Mouse (Mus musculus) limb, embryonic 10.5 days (tissue): ENCODE data around the gene Ube2q2. TPM values are rescaled to one million over a fixed set of nuclear protein-coding genes. Genes with fewer than 3 reads are reported as not detected.
"Not testable (repeated sequence)": the region's sequence is repeated elsewhere in the genome, so short reads cannot be mapped to it uniquely, and the experiment has no call there.

Experiments
- DNase-seq: peaks from one replicate; pipeline ENCODE4 v3.0.0-alpha.2; 2017; ENCODE audit warnings: low spot score
- H3K27ac ChIP-seq: fragments of 300-500 bp; sonication (generic); 2 replicates; pipeline ENCODE4 v1.5.1; 2016; ENCODE audit warnings: mild to moderate bottlenecking
- H3K27me3 ChIP-seq: fragments of 300-500 bp; sonication (generic); 2 replicates; pipeline ENCODE4 v1.6.1; 2016; ENCODE audit warnings: low read depth, mild to moderate bottlenecking; ENCODE audit not compliant: poor library complexity, severe bottlenecking
- H3K36me3 ChIP-seq: fragments of 300-500 bp; sonication (generic); 2 replicates; pipeline ENCODE4 v1.6.1; 2016; ENCODE audit warnings: mild to moderate bottlenecking, moderate library complexity
- H3K4me1 ChIP-seq: fragments of 300-500 bp; sonication (generic); 2 replicates; pipeline ENCODE4 v1.6.1; 2016
- H3K4me3 ChIP-seq: fragments of 300-500 bp; sonication (generic); 2 replicates; pipeline ENCODE4 v1.5.1; 2016; ENCODE audit warnings: mild to moderate bottlenecking, moderate library complexity
- H3K9me3 ChIP-seq: fragments of 300-500 bp; sonication (generic); replicated peaks from 2 replicates; pipeline ENCODE4 v1.6.1; 2016; ENCODE audit warnings: mild to moderate bottlenecking
- WGBS: fragments of 180-500 bp; shearing (Covaris S2); methylation state at CpG from one replicate; pipeline ENCODE4 v1.1.7; 2016; 5-methylcytosine and 5-hydroxymethylcytosine counted together
- polyA plus RNA-seq: library from polyadenylated mRNA; unstranded; fragments of >200 nt; fragmentation: Nextera tagmentation; extraction: Ambion mirVana; gene quantifications from 2 replicates; pipeline ENCODE4 v1.2.1, GENCODE M21; 2016

The Ube2q2 gene
- polyA plus RNA-seq, 1 experiment from 2014 or later: 33.9 TPM

DNA sequence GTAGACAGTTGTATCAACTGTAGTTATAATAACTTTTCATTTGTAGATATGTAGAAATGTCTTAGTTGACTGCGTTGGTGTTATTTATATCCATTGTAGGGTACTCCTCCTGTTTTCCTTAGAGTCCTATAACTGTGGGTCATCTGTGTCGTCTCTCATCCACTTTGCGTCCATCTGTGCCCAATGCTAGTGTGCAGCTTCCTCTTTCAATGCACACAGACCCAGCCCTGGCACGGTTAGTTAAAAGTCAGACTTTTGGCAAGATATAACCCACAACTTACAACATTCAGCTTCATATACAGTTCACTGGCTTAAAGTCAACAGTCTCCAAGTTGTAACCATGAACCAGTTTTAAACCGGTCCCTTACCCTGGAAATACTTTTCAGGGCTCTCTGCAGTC lies 83.5 kb downstream of the Ube2q2 start:
- Histone ChIP-seq H3K4me3 (no peak overlapping the region), H3K9me3 (no peaks in the 10 kb centered on the region; the same call in 1 of the 2 replicates), H3K27ac (no peak overlapping the region), H3K36me3 (no peaks in the 10 kb centered on the region), H3K27me3 (no peaks in the 10 kb centered on the region), H3K4me1 (no peaks in the 10 kb centered on the region)
- WGBS: 90% methylated on average over 5 of the region's 5 CpGs
- no peak for DNase-seq

DNA sequence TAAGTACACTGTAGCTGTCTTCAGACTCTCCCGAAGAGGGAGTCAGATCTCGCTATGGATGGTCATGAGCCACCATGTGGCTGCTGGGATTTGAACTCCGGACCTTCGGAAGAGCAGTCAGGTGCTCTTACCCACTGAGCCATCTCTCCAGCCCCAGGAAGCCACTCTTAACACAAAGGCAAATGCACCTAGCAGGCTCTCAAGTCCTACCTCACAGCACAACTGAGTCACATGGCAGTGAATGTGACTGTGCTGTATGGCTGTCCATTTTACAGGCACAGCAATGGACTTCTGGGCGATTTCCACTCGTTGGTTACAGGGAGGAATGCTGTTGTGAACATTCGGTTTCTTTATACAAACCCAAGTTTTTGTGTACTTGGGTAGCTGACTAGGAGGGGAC lies 83.9 kb downstream of the Ube2q2 start:
- 88% methylated on average over 7 of the region's 7 CpGs for WGBS
- no peaks in the 10 kb centered on the region for H3K27me3 ChIP-seq
- no peaks in the 10 kb centered on the region; the same call in 1 of the 2 replicates for H3K9me3 ChIP-seq
- H3K4me1 ChIP-seq: no peaks in the 10 kb centered on the region
- no peaks in the 10 kb centered on the region for H3K36me3 ChIP-seq
- DNase-seq: no peak
- H3K4me3 ChIP-seq: no peak overlapping the region
- H3K27ac ChIP-seq: no peak overlapping the region

DNA sequence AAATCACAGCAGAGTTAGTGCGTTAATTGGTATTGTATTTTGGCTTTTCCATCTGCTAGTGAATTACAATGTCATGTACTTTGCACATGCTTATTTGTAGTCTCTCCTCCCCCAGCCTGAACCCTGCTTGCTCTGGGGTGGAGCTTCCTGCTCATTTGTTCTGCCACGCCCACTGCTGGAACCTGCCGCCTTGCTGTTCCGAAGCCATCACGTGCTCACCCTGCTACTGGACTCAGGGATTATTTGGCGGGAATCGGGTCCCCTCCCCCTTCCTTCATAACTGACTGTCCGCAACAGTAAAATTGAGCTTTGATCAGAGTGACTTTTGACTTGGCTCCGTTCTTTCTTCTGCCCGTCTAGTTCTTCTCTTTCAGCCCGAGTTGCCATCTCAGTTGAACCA lies 84.4 kb downstream of the Ube2q2 start:
- not testable (repeated sequence) for H3K4me3 ChIP-seq, H3K27me3 ChIP-seq, H3K27ac ChIP-seq, DNase-seq, H3K9me3 ChIP-seq, H3K4me1 ChIP-seq, H3K36me3 ChIP-seq
- 68% methylated on average over 11 of the region's 11 CpGs for WGBS

DNA sequence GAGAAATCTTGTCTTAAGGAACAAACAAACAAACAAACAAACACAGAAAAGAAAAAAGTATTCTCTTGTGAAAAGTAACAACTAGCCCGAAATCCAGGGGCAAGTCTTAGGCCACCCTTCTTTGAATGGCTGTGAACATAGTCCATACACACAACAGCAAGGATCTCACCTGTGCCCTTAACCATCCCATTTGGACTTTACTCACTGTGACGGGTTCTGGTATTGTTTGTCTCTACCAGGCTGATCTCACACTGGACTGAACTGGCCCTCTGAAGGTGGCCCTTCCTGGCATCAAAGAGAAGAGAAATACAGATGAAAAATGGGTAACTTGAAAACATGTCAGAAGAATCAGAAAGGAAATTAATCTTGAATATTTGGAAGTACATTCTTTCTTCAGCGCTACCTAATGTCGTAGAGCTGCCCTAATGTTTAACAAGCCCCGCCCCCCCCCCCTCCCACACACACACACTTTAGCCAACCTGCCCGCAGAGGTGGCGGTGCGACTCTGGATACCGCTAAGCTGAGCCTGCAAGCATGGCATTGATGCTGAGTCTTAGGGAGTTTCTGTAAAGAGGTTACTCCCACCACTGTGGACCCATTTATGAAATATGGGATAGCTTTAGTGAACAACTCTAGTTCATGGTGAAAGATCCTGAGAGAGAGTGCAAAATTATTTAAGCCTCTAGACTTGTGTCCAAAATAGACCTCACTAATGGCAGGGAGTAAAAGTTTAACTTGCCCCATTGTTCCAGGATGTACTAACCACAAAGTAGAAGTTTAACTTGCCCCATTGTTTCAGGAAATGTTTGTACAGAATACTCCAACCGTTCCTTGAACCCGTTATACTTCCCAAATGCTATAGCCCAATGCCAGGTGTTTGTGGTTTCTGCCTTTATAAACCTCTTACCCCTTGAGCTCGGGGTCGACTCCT lies 87.8 kb downstream of the Ube2q2 start:
- Histone ChIP-seq H3K4me3 (no peak overlapping the region), H3K27ac (no peak overlapping the region), H3K27me3 (peaks cover under 1% of the 10 kb centered on the region; the same call in 1 of the 2 replicates), H3K36me3 (no peaks in the 10 kb centered on the region), H3K9me3 (no peaks in the 10 kb centered on the region; the same call in 1 of the 2 replicates), H3K4me1 (no peaks in the 10 kb centered on the region)
- DNase-seq: no peak
- WGBS: 73% methylated on average over 13 of the region's 13 CpGs

DNA sequence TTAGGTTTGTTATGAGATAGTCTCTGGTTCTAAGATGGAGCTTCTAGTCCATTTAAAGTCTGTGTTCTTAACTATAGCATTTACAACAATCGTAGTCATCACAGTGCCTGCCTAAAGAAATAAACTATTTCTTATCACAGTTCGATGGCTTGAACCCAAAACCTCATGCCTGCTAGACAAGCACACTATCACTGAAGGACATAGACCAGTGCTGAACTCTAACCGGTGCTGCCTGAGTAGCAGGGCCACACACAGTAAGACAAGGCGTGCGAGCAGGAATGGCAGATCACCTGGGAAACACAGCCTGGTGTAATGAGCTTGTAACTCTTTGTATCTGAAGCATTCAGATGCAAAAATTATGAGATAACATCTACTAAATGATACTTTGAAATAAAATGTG lies 92.2 kb downstream of the Ube2q2 start:
- Histone ChIP-seq H3K4me1 (no peaks in the 10 kb centered on the region), H3K4me3 (no peak overlapping the region), H3K36me3 (no peaks in the 10 kb centered on the region), H3K27me3 (peaks cover 14% of the 10 kb centered on the region), H3K9me3 (no peaks in the 10 kb centered on the region), H3K27ac (no peak overlapping the region)
- WGBS: 91% methylated on average over 5 of the region's 5 CpGs
- no peak for DNase-seq

DNA sequence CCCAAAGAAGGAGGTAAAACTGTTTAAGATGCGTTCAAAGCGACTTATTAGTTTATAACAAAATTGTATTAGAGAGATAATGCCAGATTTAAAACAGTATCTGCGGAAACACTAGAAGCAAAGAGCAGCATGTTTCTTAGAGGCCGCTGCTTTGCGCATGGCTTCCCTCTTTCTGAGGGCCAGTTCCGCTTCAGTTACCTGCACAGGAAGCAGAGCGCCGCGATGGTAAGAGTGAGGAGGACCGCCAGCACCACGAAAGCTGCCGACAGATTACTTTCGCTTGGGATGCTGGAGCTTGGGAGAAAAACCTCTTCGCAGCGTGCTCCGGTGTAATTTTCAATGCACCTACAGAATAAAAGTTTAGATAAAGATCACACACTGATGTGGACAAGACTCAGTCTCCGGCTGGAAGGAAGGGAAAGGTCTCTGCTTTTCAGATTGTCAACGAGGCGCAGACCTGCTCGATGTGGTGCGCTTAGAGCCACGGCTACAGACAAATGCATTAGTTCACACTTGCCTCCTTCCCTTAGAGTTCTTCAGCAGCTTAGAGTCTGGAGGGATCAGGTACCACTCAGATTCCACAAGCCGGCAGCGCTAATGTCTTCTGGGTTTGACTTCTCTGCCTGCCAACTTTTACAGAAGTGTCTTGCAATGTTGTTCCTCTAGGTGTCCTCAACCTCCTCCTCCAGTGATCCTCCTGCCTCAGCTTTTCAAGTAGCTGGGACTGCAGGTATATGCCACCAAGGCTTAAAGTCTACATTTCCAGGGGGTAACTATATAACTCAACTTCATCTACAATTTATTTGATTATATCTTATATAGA lies 93.4 kb downstream of the Ube2q2 start:
- WGBS: 43% methylated on average over 24 of the region's 24 CpGs
- no peaks in the 10 kb centered on the region for H3K4me1 ChIP-seq
- peak; percentile 34 for DNase-seq

DNA sequence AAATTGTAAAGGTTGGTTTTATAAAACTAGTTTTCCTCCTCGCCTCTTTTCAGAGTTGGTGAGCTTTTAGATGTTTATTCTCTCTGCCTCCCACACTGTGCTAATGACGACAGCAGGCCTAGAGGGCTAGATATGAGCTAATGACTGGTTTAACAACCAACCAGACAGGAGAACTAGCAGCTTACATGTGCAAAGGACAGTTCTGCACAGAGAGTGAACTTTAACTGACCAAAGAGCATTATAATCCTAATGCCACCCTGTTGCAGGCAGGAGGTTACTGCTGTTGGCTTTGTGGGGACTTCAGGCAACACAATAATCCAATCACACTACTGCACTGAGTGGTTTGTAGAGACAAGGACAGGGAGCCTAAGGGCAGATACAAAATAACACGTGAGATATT lies 94.6 kb downstream of the Ube2q2 start:
- H3K4me3 ChIP-seq: no peak overlapping the region
- H3K27me3 ChIP-seq: peaks cover 14% of the 10 kb centered on the region
- WGBS: 78% methylated on average over 3 of the region's 3 CpGs
- H3K36me3 ChIP-seq: no peaks in the 10 kb centered on the region
- no peak overlapping the region for H3K27ac ChIP-seq
- H3K4me1 ChIP-seq: no peaks in the 10 kb centered on the region
- DNase-seq: no peak
- no peaks in the 10 kb centered on the region for H3K9me3 ChIP-seq

More for the DNA sequence above, 93.4 kb downstream of the Ube2q2 start:
- H3K27ac ChIP-seq: no peak overlapping the region
- H3K27me3 ChIP-seq: peaks cover 14% of the 10 kb centered on the region
- no peaks in the 10 kb centered on the region for H3K36me3 ChIP-seq
- H3K4me3 ChIP-seq: peak overlapping the region; percentile 41
- no peaks in the 10 kb centered on the region for H3K9me3 ChIP-seq

DNA sequence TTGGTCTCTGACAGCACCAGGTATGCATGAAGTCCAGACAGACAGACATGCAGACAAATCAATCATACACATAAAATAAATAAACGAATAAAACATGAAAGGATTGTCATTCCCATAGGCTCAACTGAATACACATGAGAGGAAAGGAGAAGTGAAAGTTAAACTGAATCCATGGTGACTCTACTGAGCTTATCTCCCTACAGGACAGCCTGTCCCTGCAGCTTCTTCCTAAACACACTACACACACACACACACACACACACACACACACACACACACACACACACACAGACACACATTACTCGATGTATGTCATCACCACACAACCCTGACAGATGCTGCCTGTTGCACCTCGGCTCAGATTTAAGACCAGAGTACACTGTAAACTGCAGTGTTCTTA lies 95.4 kb downstream of the Ube2q2 start:
- Histone ChIP-seq H3K9me3 (no peaks in the 10 kb centered on the region), H3K4me3 (no peak overlapping the region), H3K27me3 (peaks cover 14% of the 10 kb centered on the region), H3K4me1 (no peaks in the 10 kb centered on the region), H3K36me3 (no peaks in the 10 kb centered on the region), H3K27ac (no peak overlapping the region)
- 75% methylated on average over 3 of the region's 3 CpGs for WGBS
- DNase-seq: no peak

DNA sequence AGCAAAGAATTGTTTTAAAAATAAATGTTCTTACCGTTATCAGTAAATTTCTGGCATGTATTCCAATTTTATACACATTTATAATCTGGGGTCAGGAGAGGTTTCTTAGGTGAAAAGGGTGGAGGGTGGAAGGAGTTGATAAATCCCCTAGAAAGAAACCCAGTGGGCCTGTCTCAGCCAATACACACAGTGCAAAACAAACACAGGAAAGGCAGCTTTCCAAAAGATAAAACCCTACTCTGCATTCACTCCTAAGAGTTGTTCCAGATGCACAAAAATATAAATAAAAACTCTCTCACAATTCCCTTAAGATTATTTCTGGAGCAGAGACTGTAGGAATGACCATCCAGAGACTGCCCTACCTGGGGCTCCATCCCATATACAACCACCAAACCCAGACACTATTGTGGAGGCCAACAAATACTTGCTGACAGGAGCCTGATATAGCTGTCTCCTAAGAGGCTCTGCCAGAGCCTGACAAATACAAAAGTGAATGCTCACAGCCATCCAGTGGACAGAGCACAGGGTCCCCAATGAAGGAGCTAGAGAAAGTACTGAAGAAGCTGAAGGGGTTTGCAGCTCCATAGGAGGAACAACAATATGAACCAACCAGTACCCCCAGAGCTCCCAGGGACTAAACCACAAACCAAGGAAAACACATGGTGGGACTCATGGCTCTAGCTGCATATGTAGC lies 96.5 kb downstream of the Ube2q2 start:
- not testable (repeated sequence) for H3K4me3 ChIP-seq, DNase-seq, H3K4me1 ChIP-seq, H3K9me3 ChIP-seq, H3K27ac ChIP-seq, H3K36me3 ChIP-seq
- 88% methylated on average over 1 of the region's 1 CpGs for WGBS
- peaks cover 14% of the 10 kb centered on the region for H3K27me3 ChIP-seq

DNA sequence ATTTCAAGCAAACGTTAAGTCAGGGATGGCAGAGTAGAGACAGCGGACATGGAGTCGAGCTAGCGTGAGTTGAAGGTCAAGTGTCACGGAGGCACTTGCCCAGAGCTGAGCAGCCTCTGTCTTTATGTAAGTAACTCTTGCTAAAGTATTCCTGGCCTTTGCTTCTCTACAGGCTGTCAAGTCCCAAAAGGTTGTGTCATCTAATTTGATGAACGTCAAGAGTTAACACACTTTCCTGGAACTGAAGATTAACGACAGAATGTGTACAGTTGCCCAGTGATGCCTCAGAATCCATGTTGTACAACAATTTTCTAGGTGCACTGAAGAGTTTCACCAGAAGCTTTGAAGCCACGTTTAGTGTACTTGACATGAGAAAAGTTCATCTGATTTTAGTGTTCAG lies 97.8 kb downstream of the Ube2q2 start:
- no peak overlapping the region for H3K4me3 ChIP-seq
- no peaks in the 10 kb centered on the region for H3K9me3 ChIP-seq
- H3K27me3 ChIP-seq: peaks cover 14% of the 10 kb centered on the region
- H3K27ac ChIP-seq: no peak overlapping the region
- H3K4me1 ChIP-seq: no peaks in the 10 kb centered on the region
- DNase-seq: no peak
- WGBS: 84% methylated on average over 8 of the region's 8 CpGs
- no peaks in the 10 kb centered on the region for H3K36me3 ChIP-seq

DNA sequence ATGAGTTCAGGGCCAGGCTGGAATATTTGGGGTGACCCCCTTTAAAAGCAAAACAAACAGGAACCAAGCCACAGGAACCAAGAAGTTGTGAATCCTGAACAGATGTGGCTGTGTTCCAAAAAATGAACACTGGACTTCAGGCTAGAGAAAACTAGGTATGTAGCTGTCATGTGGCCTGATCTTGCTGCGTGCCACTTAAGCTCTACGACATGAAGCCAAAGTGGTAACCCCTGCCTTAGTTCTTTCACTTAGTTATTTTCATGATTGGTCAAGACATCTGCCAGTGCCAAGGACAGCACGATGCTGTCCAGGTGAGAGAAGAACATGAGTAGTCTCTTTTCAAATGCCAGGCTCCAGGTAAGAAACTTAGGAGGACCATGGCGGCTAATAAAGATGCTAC lies 98.3 kb downstream of the Ube2q2 start:
- DNase-seq: no peak
- no peaks in the 10 kb centered on the region for H3K36me3 ChIP-seq
- no peaks in the 10 kb centered on the region for H3K9me3 ChIP-seq
- H3K27me3 ChIP-seq: peaks cover 10% of the 10 kb centered on the region
- H3K4me1 ChIP-seq: no peaks in the 10 kb centered on the region
- no peak overlapping the region for H3K27ac ChIP-seq
- 96% methylated on average over 4 of the region's 4 CpGs for WGBS
- no peak overlapping the region for H3K4me3 ChIP-seq

DNA sequence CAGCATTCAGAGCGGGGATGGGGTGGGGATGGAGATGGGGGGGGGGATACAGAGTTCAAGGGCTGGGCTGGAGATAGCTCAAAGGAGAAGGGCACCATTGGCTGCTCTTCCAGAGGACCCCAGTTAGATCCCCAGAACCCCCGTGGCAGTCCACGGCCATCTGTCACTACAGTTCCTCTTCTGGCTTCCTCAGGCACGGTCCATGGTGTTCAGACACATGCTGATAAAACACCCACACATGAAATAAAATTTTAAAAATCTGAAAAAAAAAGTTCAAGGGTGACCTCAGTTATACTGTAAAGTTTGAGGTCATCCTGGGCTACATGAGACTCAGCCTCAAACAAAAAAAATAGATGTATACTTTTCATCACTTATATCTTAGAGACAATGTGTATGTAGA lies 99.8 kb downstream of the Ube2q2 start:
- Histone ChIP-seq H3K36me3 (no peaks in the 10 kb centered on the region), H3K9me3 (no peaks in the 10 kb centered on the region), H3K4me3 (no peak overlapping the region), H3K4me1 (no peaks in the 10 kb centered on the region), H3K27me3 (no peaks in the 10 kb centered on the region), H3K27ac (no peak overlapping the region)
- DNase-seq: no peak
- 88% methylated on average over 4 of the region's 4 CpGs for WGBS
